Mouse (Mus musculus) liver, embryonic 14.5 days (tissue): ENCODE data around the gene Cfap54.

Experiments
- CTCF ChIP-seq: IDR thresholded peaks from 2 replicates; pipeline ENCODE4 v1.5.1; 2016; ENCODE audit warnings: antibody characterized with exemption, low read depth, control low read depth
- EP300 ChIP-seq: IDR thresholded peaks from 2 replicates; pipeline ENCODE4 v1.6.1; 2016; ENCODE audit warnings: antibody characterized with exemption, low read depth

DNA sequence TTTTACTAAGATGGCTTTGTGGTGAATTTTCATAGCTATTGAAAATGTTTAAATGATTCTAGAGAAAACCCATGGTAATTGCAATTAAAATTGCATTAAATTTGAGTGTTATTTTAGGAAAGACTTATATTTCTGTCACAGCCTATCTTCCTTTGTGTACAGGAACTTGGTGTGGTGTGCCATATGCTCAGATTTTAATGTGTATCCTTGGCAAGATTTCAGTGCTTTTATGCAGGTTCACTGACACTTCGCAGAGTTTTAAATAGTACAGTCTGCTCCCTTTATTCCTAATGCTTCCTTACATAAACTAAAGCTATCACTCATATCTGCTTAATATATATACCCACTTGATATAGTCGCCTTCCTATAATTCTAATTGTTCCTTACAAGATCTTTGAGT lies 90.8 kb downstream of the Cfap54 start:
- TF ChIP-seq CTCF (no peak), EP300 (no peak)
